Mouse (Mus musculus) bone marrow, adult 2 months (tissue): ENCODE measurements around the gene Slc6a20a.

ENCODE experiments used
- CTCF ChIP-seq: fragments of 200-500 bp; IDR thresholded peaks from 2 replicates; pipeline ENCODE4 v1.5.1; 2011; ENCODE audit warnings: low read length, control low read depth; ENCODE audit not compliant: control insufficient read depth, insufficient read depth
- POLR2A ChIP-seq: fragments of 200-500 bp; IDR thresholded peaks from 2 replicates; pipeline ENCODE4 v1.6.1; 2011; ENCODE audit warnings: low read depth, mild to moderate bottlenecking, control low read depth, low read length, borderline replicate concordance; ENCODE audit not compliant: control insufficient read depth

- TF ChIP-seq POLR2A (no peak), CTCF (no peak)
Measured at GRCm38 (mm10) chr9:123601529-123601928, 77.2 kb downstream of the Slc6a20a start.
